Mouse (Mus musculus): ENCODE results near the gene Zfp691.

DNA sequence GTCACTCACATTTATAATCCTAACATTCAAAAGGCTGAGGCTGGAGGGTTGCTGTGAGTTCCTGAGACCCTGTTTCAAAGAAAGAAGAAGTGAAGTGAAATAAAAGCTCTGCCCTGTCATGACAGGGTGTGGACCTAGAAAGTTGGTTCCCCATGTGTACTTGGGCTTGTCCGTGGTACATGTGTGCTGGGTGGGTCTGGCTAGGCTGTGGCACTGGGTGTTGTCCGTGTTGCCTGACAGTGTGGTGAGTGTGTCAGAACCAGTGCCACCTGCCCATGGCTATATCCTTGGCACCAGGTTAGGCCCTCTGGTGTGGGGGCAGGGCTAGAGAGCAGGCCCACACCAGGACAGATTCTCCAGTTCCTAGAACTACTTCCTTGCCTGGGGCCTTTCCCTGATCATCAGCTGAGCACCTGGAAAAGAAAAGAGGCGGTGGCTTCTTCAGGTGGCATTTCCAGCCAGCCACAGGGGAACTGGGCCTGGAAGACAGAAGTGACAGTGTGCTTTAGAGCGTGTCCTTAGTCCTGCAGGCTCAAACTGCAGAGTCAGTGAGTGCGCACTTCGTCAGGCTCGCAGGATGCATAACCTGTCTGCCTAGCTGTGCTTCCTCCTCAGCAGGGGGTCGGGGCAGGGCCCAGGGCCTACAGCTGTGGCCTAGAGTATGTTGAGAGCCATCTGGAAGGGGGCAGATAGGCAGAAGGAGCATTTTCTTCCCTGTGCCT lies 42.6 kb downstream of the Zfp691 start:
- TF ChIP-seq POLR2A (IDR thresholded peaks at IDR 0.05; ENCODE audit: extremely low read depth, insufficient read depth, low read length) (no peak), CTCF (IDR thresholded peaks at IDR 0.05; ENCODE audit: extremely low read depth, insufficient read depth, low read length) (no peak)

Measured in cortical plate, adult 2 months (tissue).